8 mouse cellular contexts compared by ENCODE assay signal in the genomic region with DNA sequence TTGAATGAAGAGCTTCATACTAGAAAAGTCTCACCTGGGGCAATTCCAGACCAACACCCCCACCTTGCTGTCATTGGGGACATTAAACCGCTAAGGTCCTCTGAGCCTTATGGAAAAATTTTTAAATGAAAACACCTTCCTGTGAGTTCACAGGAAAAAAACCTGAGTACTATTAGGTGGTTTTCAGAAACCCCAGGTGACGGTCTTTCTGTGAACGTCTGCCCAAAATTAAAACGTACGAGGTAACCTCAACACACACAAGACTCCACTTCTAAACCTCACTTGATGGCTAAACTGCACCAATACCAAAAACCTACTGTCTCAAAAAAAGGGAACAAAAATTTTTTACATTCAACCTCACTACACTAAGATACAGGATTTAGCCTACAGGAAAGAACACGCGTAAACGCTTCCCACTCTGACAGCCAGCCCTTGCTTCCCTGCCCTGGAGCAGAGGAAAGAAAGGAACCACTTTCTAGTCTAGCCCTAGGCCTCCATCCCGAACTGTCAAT. TPM values are rescaled to one million over a fixed set of nuclear protein-coding genes. Genes with fewer than 3 reads are reported as not detected.
A peak's percentile ranks its signal among the peaks of the same experiment; 100 is the strongest.
DNase-seq lines count a peak whose midpoint lies in the region; ATAC-seq and TF ChIP-seq lines count a peak whose summit lies in the region.

No protein-coding gene starts in this region.

- no peak for TF ChIP-seq EP300 in heart, postnatal 0 days (IDR thresholded peaks at IDR 0.05; ENCODE audit: low read depth)

- peaks cover 33% of the 10 kb centered on the region for H3K4me1 ChIP-seq in heart, postnatal 0 days (ENCODE audit: control insufficient read depth, insufficient read depth)
- H3K4me1 ChIP-seq in hindbrain, embryonic 13.5 days (replicated peaks): peaks cover 67% of the 10 kb centered on the region
- peaks cover 38% of the 10 kb centered on the region for H3K4me1 ChIP-seq in midbrain, embryonic 14.5 days (ENCODE audit: control insufficient read depth, insufficient read depth, low read length)

- H3K9ac ChIP-seq in heart, postnatal 0 days (replicated peaks; ENCODE audit: low read depth, low read length): peak overlapping the region; percentile 86
- H3K9ac ChIP-seq in hindbrain, embryonic 13.5 days: peak overlapping the region; percentile 95
- H3K9ac ChIP-seq in midbrain, embryonic 14.5 days (replicated peaks; ENCODE audit: low read length): peak overlapping the region; percentile 88

- H3K4me2 ChIP-seq in heart, postnatal 0 days (ENCODE audit: low read depth, low read length): peak overlapping the region; percentile 72
- peak overlapping the region; percentile 99 for H3K4me2 ChIP-seq in hindbrain, embryonic 13.5 days
- peak overlapping the region; percentile 95 for H3K4me2 ChIP-seq in midbrain, embryonic 14.5 days (ENCODE audit: low read length)

- peak overlapping the region; percentile 93 for H3K4me3 ChIP-seq in heart, postnatal 0 days (ENCODE audit: low read depth, low read length)
- peak overlapping the region; percentile 94 for H3K4me3 ChIP-seq in hindbrain, embryonic 13.5 days
- peak overlapping the region; percentile 90 for H3K4me3 ChIP-seq in midbrain, embryonic 14.5 days (replicated peaks; ENCODE audit: low read depth, low read length)

- H3K36me3 ChIP-seq in heart, postnatal 0 days (replicated peaks; ENCODE audit: control insufficient read depth, insufficient read depth, low read length): no peaks in the 10 kb centered on the region
- H3K36me3 ChIP-seq in hindbrain, embryonic 13.5 days: no peaks in the 10 kb centered on the region
- no peaks in the 10 kb centered on the region for H3K36me3 ChIP-seq in midbrain, embryonic 14.5 days (ENCODE audit: control insufficient read depth, insufficient read depth, low read length)

- 1% methylated on average over 9 of the region's 9 CpGs for WGBS in heart, postnatal 0 days
- WGBS in hindbrain, embryonic 13.5 days: under 1% methylated on average over 9 of the region's 9 CpGs
- WGBS in midbrain, embryonic 14.5 days: under 1% methylated on average over 9 of the region's 9 CpGs

- no peaks in the 10 kb centered on the region for H3K27me3 ChIP-seq in heart, postnatal 0 days (ENCODE audit: control insufficient read depth, insufficient read depth, low read length)
- H3K27me3 ChIP-seq in hindbrain, embryonic 13.5 days: no peaks in the 10 kb centered on the region
- no peaks in the 10 kb centered on the region for H3K27me3 ChIP-seq in midbrain, embryonic 14.5 days (ENCODE audit: control insufficient read depth, insufficient read depth, low read length)

- no peaks in the 10 kb centered on the region for H3K9me3 ChIP-seq in heart, postnatal 0 days (replicated peaks; ENCODE audit: control insufficient read depth, low read length)
- H3K9me3 ChIP-seq in hindbrain, embryonic 13.5 days: no peaks in the 10 kb centered on the region
- no peaks in the 10 kb centered on the region for H3K9me3 ChIP-seq in midbrain, embryonic 14.5 days (ENCODE audit: control insufficient read depth, low read length)

- no peak for TF ChIP-seq CTCF in heart, postnatal 0 days (IDR thresholded peaks at IDR 0.05; ENCODE audit: low read depth)

- intact Hi-C loops in heart, postnatal 25 days (cut with DNase I): loop anchor here (1.0 to 5.0 kb wide), 3 partner anchors 24 to 279 kb away; a partner anchor contains a TSS

- DNase-seq in heart, postnatal 0 days (ENCODE audit: low spot score): no peak
- no peak for DNase-seq in heart, postnatal 25 days (ENCODE audit: low spot score)
- DNase-seq in T-cell, adult 2 months (ENCODE audit: low spot score): peak; percentile 19
- no peak for DNase-seq in midbrain, embryonic 14.5 days
- no peak for DNase-seq in Muller cell, postnatal 12 days (ENCODE audit: inconsistent ontology term)
- no peak for DNase-seq in spleen, postnatal 14 days (ENCODE audit: low spot score in 2 of 2)
- no peak for DNase-seq in frontal cortex, postnatal 14 days (ENCODE audit: low spot score in 2 of 2)

- H3K27ac ChIP-seq in heart, postnatal 0 days (ENCODE audit: low read depth): peak overlapping the region; percentile 97
- H3K27ac ChIP-seq in hindbrain, embryonic 13.5 days: peak overlapping the region; percentile 98
- H3K27ac ChIP-seq in midbrain, embryonic 14.5 days (replicated peaks; ENCODE audit: low read depth, low read length): peak overlapping the region; percentile 96

- no peak for ATAC-seq in heart, postnatal 0 days (ENCODE audit: insufficient read depth, low read depth)
- no peak for ATAC-seq in hindbrain, embryonic 13.5 days (ENCODE audit: low FRiP score)
- ATAC-seq in midbrain, embryonic 14.5 days (ENCODE audit: low FRiP score, low TSS enrichment): no peak

RNA-seq across cellular contexts. Expression of a gene that starts 0.6 kb away (rescaled TPM):
- total RNA-seq in heart, postnatal 0 days (2014; rRNA removed; ENCODE audit: low replicate concordance): 21.7 and 21.8 TPM in 2 replicates
- polyA plus RNA-seq in heart, postnatal 0 days (2015; fragmentation: Nextera tagmentation; extraction: Ambion mirVana): 34.2 and 34.3 TPM in 2 replicates
- total RNA-seq in heart, postnatal 25 days (2021): 10 to 100 TPM; 33.5 to 38.2 TPM
- 75.2 and 77.6 TPM in 2 replicates for polyA plus RNA-seq in hindbrain, embryonic 13.5 days (2015; fragmentation: Nextera tagmentation; extraction: Ambion mirVana)
- 57.3 and 82.8 TPM in 2 replicates for polyA plus RNA-seq in midbrain, embryonic 14.5 days (2014; fragmentation: Nextera tagmentation; extraction: Ambion mirVana)

RNA-seq across cellular contexts. Expression of a gene that starts 1.5 kb away (rescaled TPM):
- 6.5 and 10.6 TPM in 2 replicates for total RNA-seq in heart, postnatal 0 days (2014; rRNA removed; ENCODE audit: low replicate concordance)
- 1.6 and 1.9 TPM in 2 replicates for polyA plus RNA-seq in heart, postnatal 0 days (2015; fragmentation: Nextera tagmentation; extraction: Ambion mirVana)
- 10 to 100 TPM; 12.0 to 12.6 TPM for total RNA-seq in heart, postnatal 25 days (2021)
- 6.2 and 6.6 TPM in 2 replicates for polyA plus RNA-seq in hindbrain, embryonic 13.5 days (2015; fragmentation: Nextera tagmentation; extraction: Ambion mirVana)
- 11.5 TPM in 2 replicates for polyA plus RNA-seq in midbrain, embryonic 14.5 days (2014; fragmentation: Nextera tagmentation; extraction: Ambion mirVana)
